Mouse (Mus musculus): ENCODE measurements around the gene Ptpn7.

DNA sequence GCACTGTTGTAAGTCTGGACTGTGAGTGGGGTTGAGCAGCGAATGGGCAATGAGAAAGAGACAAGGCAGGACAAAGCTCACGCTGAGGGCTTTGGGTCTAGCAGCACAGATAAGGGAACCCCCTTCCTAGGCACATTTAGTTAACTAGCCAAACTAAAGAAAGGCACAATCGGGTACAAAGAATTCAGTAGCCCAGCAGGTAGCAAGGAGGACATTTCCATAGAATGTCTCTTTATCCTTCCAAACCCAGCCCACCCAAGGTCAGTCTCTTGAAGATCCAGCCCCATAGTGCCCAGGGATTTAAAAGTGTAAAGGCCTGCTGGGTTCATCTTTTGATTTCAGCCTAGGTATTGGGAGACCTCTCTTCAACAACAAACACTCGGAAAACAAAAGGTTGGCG is 53.4 kb downstream of the Ptpn7 start:
- TF ChIP-seq POLR2A (IDR thresholded peaks at IDR 0.05; ENCODE audit: borderline replicate concordance, insufficient read depth, low read length) (no peak), CTCF (IDR thresholded peaks at IDR 0.05; ENCODE audit: borderline replicate concordance, insufficient read depth, low read depth, low read length) (no peak)
